Mouse (Mus musculus) retina, postnatal 7 days (tissue): ENCODE data around the gene Notum.

Experiments used
- DNase-seq: peaks from one replicate; pipeline ENCODE4 v3.0.0-alpha.2; 2012; ENCODE audit warnings: low read depth, low spot score

The Notum gene

DNA sequence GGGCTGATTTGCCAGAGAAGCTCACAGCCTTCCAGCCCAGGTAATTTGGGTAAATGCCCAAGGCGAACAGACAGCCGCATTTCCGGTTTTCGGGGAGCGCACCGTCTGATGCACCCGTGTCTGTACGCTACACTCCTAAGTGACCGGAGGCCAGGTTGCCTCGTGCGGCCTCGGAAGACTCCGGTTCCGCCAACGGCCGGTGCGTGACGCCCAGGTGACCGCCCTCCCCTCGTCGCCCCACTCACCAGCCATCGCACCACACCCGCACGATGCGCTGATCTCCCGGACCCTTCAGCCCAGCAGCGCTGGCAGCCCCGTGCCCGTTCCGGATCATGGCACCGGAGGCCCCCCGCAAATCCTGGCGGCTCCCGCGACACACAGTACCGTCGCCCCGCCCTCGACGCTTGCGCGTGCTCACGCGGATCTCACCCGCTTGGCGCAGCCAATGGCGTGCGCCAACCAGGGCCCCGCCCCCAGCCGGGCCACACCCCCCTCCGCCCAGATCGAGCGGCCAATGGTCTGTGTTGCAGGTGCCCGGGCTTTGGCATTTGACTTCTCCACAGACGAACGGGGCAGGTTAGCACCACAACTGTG lies 43.4 kb downstream of the Notum start, which contains the start of gene Pcyt2:
Gene Pcyt2 (minus strand): TSS at position 418 of the 594 bp plus-strand sequence.
- DNase-seq, result peak; percentile 85

DNA sequence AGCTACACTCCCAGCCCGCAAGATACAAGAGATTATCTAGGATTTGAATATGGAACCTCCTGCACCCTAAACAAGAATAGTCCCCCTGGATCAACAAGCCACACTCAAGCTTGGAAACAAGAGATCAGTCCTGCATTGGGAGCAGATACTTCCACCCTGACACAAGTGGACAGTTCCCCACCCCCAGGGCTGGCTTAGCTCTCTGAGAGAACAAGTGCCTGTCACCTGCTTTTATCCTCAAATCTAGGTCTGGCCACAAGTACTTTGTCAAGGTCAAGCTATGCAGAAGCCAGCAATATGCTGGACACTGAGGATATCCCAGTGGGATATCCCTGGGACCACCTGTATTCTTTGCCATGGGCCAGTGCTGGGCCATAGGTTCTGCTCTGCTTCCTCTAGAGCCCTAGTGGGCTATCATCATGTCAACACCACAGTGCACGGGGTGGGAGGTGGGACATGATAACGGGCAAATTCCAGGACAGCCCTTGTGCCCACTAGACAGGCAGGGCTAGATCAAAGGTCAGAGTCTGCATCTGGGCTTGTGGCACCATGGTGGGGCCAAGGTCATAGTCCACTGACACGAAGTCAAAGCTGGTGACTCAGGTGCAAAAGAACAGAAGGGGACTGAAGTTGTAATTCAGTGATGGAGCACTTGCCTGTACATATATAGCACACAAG lies 44.2 kb downstream of the Notum start:
- DNase-seq, result no peak

DNA sequence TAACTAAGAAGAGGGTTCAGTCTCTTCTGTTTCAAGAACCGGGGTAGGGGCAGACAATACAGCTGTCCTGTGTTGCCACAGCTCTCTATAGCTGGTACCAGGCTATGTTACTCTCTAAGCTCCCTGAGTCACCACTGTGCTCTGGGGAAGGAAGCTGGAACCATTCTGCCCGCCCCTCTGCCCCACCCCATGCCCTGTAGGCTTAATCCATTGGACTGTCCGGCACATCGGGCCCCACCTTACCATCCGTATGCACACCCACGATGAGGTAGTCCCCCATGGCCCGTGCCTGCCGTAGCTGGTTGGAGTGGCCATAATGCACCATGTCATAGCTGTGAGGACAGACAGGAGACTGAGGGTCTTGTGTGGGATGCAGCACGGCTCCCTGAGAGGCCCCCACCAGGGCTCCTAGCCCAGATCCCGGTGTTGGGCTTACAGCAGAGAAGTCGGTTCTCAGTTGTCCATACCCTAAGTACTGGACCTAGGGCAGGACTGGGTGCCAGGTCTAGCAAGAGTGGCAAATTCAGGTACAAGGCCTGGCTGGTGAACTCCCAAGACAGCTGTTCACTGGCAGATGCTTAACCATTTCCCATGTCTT lies 45.3 kb downstream of the Notum start:
- no peak for DNase-seq

DNA sequence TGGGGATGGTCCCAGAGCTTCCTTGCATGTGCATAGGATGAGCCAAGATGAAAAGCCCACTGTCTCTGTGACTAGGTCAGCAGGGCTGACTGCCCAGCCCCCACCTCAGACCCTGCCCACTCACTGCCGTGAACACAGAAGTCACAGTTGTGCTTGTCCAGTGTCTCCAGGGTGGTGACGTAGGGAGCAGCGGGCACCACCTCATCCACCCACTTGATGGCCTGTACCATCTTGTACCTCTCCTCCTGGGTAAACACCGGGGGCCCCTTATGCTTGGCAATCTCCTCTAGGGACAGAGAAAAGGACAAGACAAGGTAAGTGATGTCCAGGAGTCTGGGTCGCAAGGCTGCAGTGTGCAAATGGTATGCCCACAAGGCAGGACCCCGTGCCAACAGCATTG lies 45.8 kb downstream of the Notum start:
- DNase-seq, result no peak

DNA sequence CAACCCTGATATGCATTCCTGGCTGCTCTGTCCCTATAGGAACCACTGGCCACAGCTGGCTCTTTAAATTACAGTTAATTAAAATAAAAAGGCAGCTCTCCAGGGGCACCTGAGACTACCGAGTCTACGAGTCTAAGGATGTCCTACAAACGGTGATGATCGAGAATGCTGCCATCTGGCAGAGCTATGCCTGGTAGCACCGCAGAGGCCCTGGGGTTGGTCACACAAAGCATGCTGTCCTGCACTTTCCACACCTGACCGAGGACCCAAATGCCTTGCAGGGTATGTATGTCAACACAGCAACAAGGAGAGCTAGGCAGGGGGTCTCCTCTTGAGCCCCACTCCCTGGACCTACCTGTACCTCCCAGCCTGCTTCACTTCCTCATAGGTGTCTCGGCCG lies 47.0 kb downstream of the Notum start:
- DNase-seq, result no peak

DNA sequence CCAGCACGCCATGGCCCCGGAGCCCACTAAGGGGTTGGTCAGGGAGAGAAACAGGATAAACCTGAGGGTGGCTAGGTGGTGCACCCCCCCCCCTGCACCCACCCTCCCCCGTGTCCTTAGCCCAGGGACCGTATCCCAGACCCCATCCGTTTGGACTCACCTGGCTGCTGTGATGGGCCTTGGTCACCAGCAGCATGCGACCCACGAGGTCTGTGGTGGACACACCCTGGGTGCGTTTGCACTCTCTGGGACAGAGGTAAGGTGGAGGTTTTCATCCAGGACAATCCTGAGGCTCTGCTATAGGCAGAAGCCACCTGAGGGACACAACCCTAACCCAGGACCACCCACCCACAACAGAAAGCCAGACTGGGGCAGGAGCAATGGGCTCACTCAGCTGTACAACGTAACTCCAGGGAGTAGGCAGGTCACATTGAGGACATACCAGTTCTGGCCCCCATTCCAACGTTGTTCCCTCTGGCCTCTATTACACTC lies 47.4 kb downstream of the Notum start:
- no peak for DNase-seq

DNA sequence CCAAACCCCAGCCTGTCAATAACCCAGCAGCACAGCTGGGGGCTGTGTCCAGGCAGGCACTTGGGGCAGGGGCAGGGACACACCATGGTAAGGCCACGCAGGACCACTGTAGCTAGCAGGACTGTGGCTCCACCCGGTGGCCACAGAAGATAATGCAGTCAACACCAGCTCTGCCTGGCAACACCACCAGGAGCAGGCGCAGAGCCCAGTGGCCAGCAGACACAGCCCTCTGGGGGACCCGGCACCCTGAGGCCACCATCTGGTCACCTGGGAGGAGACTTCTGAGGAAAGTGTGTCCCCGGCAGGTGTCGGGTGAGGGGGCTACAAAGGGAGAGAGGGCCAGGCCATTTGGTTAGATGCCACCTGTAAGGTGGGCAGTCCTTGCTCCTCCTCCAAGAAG lies 48.2 kb downstream of the Notum start:
- DNase-seq, result peak; percentile 64

DNA sequence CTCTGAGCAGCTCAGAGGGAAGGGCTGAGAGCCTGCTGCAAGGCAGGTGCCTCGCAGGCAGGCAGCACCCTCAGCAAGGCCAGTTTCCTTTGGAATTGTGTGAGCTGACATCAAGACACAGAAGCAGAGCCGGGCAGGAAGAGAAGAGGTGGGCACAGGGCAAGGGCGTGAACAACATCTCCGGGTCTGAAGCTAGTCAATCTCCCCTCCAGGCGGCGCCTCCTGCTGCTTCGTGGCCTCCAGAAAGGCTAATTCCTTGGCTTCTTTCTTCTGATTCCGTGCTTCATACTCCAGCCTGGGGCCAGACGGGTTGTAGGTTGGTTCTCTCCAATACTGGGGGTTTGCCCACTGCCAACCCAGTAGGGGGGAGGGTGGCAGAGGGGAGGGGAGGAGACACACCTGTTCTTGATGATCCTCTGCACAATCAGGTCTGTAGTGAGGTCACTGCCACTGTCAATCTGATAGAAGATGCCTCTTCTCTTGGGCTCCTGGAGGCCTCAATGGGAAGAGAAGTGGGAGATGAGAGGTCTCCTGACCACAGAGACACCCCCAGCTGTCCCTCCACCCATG lies 50.4 kb downstream of the Notum start:
- no peak for DNase-seq

DNA sequence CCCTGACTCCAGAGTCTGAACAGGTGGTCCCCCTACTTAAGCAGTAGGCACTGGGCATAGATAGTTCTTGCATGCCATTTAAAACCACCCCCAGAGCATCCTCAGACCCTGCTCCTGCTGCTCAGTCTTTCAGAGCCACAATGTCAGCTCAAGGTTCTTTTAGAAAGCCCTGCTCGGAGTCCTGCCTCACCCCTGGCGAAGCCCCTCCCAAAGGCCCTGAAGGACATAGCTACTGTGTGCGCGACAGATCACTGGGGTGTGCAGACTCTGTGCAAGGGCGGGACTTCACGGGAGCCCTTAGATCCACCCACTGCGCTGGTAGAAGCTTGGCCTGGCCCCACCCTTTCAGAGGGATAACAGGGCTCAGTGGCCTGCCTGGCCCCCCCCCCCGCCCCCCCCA lies 51.7 kb downstream of the Notum start:
- no peak for DNase-seq

DNA sequence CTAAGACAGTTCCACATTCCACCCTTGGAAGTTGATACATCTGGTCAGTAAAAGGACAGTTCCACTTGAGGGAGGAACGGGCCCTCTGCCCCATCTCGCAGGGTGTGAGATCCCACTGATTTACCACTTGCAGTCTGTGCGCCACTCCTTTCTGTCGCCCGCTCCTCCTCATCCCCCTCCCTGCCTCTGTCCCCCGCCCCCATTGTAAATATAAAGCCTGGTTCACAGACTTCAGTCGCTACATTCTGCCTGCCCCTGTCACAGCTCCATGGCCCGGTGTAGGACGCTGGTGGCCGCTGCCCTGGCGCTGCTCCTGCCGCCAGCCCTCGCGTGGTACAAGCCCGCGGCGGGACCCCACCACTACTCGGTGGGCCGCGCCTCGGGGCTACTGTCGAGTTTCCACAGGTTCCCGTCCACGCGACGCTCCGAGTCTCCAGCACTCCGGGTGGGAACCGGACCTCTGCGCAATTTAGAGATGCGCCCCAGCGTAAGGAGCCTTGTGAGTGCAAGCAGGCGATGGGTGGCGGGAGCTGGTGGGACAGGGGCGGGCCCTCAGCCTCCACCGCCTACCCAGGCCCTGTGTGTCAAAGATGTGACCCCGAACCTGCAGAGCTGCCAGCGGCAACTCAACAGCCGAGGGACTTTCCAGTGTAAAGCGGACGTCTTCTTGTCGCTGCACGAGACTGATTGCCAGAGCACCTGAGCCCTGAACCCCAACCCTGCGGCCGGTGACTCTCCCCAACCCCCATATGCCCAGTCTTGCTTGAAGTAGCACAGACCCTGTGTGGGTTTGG lies 52.5 kb downstream of the Notum start, which contains the start of gene Npb:
Gene Npb (plus strand): TSS at position 237 of the 794 bp plus-strand sequence.
- no peak for DNase-seq

DNA sequence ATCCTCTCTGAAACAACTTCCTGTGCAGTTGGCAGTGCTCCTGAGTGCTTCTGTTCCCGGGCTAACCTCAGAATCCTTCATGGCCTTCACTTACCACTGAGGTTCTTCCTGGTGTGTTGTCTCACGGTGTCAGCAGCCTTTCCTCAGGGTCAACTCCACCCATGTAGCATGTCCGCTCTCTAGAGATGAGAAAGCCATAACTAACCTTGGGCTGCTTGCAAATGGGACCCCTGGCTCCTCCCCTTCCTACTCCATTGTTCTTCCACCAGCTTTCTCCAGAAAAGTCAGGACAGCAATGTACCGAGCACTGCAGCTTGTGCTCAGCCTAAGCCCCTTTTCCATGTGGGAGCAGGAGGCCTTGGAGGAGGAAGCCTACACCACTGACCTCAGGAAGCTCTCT lies 54.2 kb downstream of the Notum start:
- DNase-seq, result no peak

DNA sequence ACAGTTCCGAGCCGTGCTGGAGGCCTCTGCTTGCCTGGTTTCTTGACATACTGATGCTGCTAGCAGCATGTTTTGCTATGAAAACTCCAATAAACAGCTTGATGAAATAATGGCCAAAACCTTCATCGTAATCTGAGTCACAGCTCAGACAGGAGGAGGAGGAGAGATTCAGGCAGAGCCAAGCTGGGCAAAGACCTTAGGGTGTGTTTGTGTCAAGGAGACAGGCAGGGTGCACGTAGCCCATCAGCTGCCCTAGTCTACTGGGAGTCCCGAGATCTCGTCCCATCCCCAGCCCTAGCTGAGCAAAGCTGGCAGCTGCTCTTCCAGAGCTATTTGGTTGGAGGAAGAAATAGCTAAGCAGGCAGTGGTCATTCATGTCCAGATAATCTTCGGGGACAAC lies 55.3 kb downstream of the Notum start:
- no peak for DNase-seq
